Mouse (Mus musculus) limb, embryonic 14.5 days (tissue): Measurements from ENCODE around the gene Ldha. TPM values are rescaled to one million over a fixed set of nuclear protein-coding genes. Genes with fewer than 3 reads are reported as not detected.

Experiments
- ATAC-seq: fragments of 200-750 bp; cut with Nextera tagmentation; 2 replicates; pipeline ENCODE4 v1.8.0; 2017; ENCODE audit warnings: low read depth, moderate number of reproducible peaks, moderate TSS enrichment; ENCODE audit not compliant: low FRiP score
- DNase-seq: peaks from one replicate; pipeline ENCODE4 v3.0.0-alpha.2; 2015; ENCODE audit warnings: low spot score
- H3K27ac ChIP-seq: fragments of 300-500 bp; sonication (generic); replicated peaks from 2 replicates; pipeline ENCODE4 v1.5.1; 2014; ENCODE audit warnings: low read depth, mild to moderate bottlenecking, low read length, moderate library complexity, mixed read lengths
- H3K27me3 ChIP-seq: fragments of 300-500 bp; sonication (generic); 2 replicates; pipeline ENCODE4 v1.6.1; 2014; ENCODE audit warnings: low read length, mixed read lengths; ENCODE audit not compliant: control insufficient read depth, insufficient read depth
- H3K36me3 ChIP-seq: fragments of 300-500 bp; sonication (generic); 2 replicates; pipeline ENCODE4 v1.6.1; 2014; ENCODE audit warnings: mild to moderate bottlenecking, low read length, moderate library complexity, mixed read lengths; ENCODE audit not compliant: control insufficient read depth, insufficient read depth
- H3K4me1 ChIP-seq: fragments of 300-500 bp; sonication (generic); 2 replicates; pipeline ENCODE4 v1.6.1; 2014; ENCODE audit warnings: antibody characterized with exemption, low read length, mixed read lengths; ENCODE audit not compliant: control insufficient read depth, insufficient read depth
- H3K4me2 ChIP-seq: fragments of 300-500 bp; sonication (generic); replicated peaks from 2 replicates; pipeline ENCODE4 v1.6.1; 2014; ENCODE audit warnings: low read depth, mild to moderate bottlenecking, low read length, moderate library complexity; ENCODE audit not compliant: severe bottlenecking
- H3K4me3 ChIP-seq: fragments of 300-500 bp; sonication (generic); replicated peaks from 2 replicates; pipeline ENCODE4 v1.5.1; 2014; ENCODE audit warnings: low read length
- H3K9ac ChIP-seq: fragments of 300-500 bp; sonication (generic); 2 replicates; pipeline ENCODE4 v1.6.1; 2014; ENCODE audit warnings: mild to moderate bottlenecking, low read depth, low read length, moderate library complexity; ENCODE audit not compliant: severe bottlenecking
- H3K9me3 ChIP-seq: fragments of 300-500 bp; sonication (generic); 2 replicates; pipeline ENCODE4 v1.6.1; 2016; ENCODE audit warnings: low read length; ENCODE audit not compliant: control insufficient read depth
- POLR2A ChIP-seq: fragments of 200-500 bp; IDR thresholded peaks from 2 replicates; pipeline ENCODE4 v1.8.0; 2012; ENCODE audit warnings: inconsistent platforms, mild to moderate bottlenecking, moderate library complexity, borderline replicate concordance; ENCODE audit not compliant: insufficient read depth, insufficient read length; ENCODE audit errors: extremely low read depth
- WGBS: fragments of 180-500 bp; shearing (Covaris S2); extraction: QIAGEN DNeasy Blood & Tissue Kit; methylation state at CpG from one replicate; pipeline ENCODE4 v1.1.7; 2014; 5-methylcytosine and 5-hydroxymethylcytosine counted together
- polyA plus RNA-seq, 2 experiments: library from polyadenylated mRNA; depleted of rRNA in 1 of 2; stranded (reverse) in 1 of 2; unstranded in 1 of 2; fragments of >200 nt; fragmentation: Nextera tagmentation in 1 of 2; extraction: Ambion mirVana in 1 of 2; gene quantifications; 2 replicates each; pipeline versions ENCODE4 v1.2.1 to v1.2.3; 2012 to 2014

The Ldha gene
- polyA plus RNA-seq, 2 experiments, result 692 to 1,594 TPM

DNA sequence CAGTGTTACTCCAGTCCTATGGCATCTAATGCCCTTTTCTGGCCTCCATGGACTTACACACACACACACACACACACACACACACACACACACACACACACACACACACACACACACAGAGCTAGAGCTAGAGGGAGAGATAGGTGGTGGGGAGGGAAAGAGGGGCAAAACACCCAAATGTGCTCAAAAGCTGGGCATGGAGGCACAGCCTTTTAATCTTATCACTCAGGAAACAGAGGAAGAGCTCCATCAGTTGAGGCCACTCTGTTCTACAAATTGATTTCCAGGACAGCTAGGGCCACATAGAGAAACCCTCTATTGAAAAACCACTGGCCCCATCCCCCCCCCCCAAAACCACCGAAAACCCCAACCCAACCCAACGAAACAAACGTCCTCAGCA is 42.0 kb downstream of the Ldha start:
- Histone ChIP-seq H3K27ac (no peak overlapping the region), H3K27me3 (no peaks in the 10 kb centered on the region), H3K36me3 (peaks cover 36% of the 10 kb centered on the region), H3K9ac (no peak overlapping the region), H3K4me3 (no peak overlapping the region), H3K9me3 (no peaks in the 10 kb centered on the region), H3K4me2 (no peak overlapping the region), H3K4me1 (no peaks in the 10 kb centered on the region)
- no peak for TF ChIP-seq POLR2A
- WGBS, result 90% methylated on average over 3 of the region's 3 CpGs
- no peak for DNase-seq
- no peak for ATAC-seq

DNA sequence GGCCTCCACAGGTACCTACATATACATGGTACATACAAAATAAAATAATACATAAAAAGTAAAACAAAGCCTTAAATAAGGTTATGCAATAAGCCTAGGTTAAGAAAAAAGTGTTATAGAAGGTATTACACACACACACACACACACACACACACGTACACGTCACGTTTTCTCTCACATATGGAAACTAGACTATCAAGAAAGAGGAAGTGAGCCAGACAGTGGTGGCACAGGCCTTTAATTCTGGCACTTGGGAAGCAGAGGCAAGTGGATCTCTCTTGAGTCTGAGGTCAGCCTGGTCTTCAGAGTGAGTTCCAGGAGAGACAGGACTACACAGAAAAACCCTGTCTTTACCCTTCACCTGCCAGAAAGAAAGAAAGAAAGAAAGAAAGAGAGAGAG is 54.2 kb downstream of the Ldha start:
- H3K4me3 ChIP-seq, result no peak overlapping the region
- no peaks in the 10 kb centered on the region for H3K9me3 ChIP-seq
- H3K36me3 ChIP-seq, result peaks cover 93% of the 10 kb centered on the region
- no peak overlapping the region for H3K9ac ChIP-seq
- H3K4me2 ChIP-seq, result no peak overlapping the region
- WGBS, result 90% methylated on average over 3 of the region's 3 CpGs
- H3K4me1 ChIP-seq, result no peaks in the 10 kb centered on the region
- no peak for TF ChIP-seq POLR2A
- DNase-seq, result no peak
- H3K27ac ChIP-seq, result no peak overlapping the region
- H3K27me3 ChIP-seq, result no peaks in the 10 kb centered on the region
- no peak for ATAC-seq

DNA sequence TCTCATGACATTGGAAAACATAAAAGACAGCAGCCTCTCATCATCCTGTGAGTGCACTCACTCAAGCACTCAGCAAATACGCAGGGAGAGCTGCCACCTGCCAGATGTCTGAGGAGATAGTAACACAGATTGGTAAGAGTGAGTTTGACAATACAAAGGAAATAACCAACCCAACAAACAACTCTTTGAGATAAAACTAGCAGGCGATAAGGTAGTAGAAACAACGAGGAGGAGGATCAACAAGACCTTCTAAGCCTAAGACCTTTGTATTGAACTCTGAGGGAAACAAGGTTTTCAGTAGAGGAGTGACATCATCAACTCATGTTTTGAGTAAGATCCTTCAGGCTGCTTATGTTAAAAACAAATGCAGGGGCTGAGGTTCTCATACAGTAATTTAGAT is 58.1 kb downstream of the Ldha start:
- Histone ChIP-seq H3K9me3 (no peaks in the 10 kb centered on the region), H3K9ac (no peak overlapping the region), H3K4me3 (no peak overlapping the region), H3K36me3 (peaks cover 89% of the 10 kb centered on the region), H3K27me3 (no peaks in the 10 kb centered on the region), H3K4me1 (no peaks in the 10 kb centered on the region), H3K4me2 (no peak overlapping the region), H3K27ac (no peak overlapping the region)
- no peak for TF ChIP-seq POLR2A
- ATAC-seq (no peak), DNase-seq (no peak)
- 92% methylated on average over 3 of the region's 3 CpGs for WGBS

Other genes with a start within 250 kb of the Ldha start
- 12.2 and 12.8 TPM in 2 replicates for gene Sergef, start 201.7 kb upstream of the Ldha start, polyA plus RNA-seq (2012; rRNA removed)
- gene Sergef, start 201.7 kb upstream of the Ldha start, polyA plus RNA-seq (2014; fragmentation: Nextera tagmentation; extraction: Ambion mirVana), result 12.8 and 13.1 TPM in 2 replicates
- 0.29 TPM in 2 replicates for gene Tph1, start 168.9 kb upstream of the Ldha start, polyA plus RNA-seq (2012; rRNA removed)
- 1.1 and 1.6 TPM in 2 replicates for gene Tph1, start 168.9 kb upstream of the Ldha start, polyA plus RNA-seq (2014; fragmentation: Nextera tagmentation; extraction: Ambion mirVana)
- gene Saal1, start 130.8 kb upstream of the Ldha start, polyA plus RNA-seq (2012; rRNA removed), result 20.8 and 21.4 TPM in 2 replicates
- 30.6 and 33.4 TPM in 2 replicates for gene Saal1, start 130.8 kb upstream of the Ldha start, polyA plus RNA-seq (2014; fragmentation: Nextera tagmentation; extraction: Ambion mirVana)
- gene Saa3, start 125.8 kb upstream of the Ldha start, polyA plus RNA-seq (2012; rRNA removed), result 0.21 and 0.22 TPM in 2 replicates
- gene Saa3, start 125.8 kb upstream of the Ldha start, polyA plus RNA-seq (2014; fragmentation: Nextera tagmentation; extraction: Ambion mirVana), result 0.19 and 0.33 TPM in 2 replicates
- 0.06 TPM in 1 of 2 replicates, not detected in the other for gene Saa4, start 108.9 kb upstream of the Ldha start, polyA plus RNA-seq (2012; rRNA removed)
- gene Saa4, start 108.9 kb upstream of the Ldha start, polyA plus RNA-seq (2014; fragmentation: Nextera tagmentation; extraction: Ambion mirVana), result not detected in 2 replicates
- 0.24 and 0.68 TPM in 2 replicates for gene Saa1, start 98.5 kb upstream of the Ldha start, polyA plus RNA-seq (2012; rRNA removed)
- 0.44 and 1.5 TPM in 2 replicates for gene Saa1, start 98.5 kb upstream of the Ldha start, polyA plus RNA-seq (2014; fragmentation: Nextera tagmentation; extraction: Ambion mirVana)
- gene Saa2, start 89.7 kb upstream of the Ldha start, polyA plus RNA-seq (2012; rRNA removed), result 0.27 and 0.47 TPM in 2 replicates
- 1.1 TPM in 2 replicates for gene Saa2, start 89.7 kb upstream of the Ldha start, polyA plus RNA-seq (2014; fragmentation: Nextera tagmentation; extraction: Ambion mirVana)
- 34.2 and 36.5 TPM in 2 replicates for gene Hps5, start 45.4 kb upstream of the Ldha start, polyA plus RNA-seq (2012; rRNA removed)
- gene Hps5, start 45.4 kb upstream of the Ldha start, polyA plus RNA-seq (2014; fragmentation: Nextera tagmentation; extraction: Ambion mirVana), result 20.6 and 23.6 TPM in 2 replicates
- gene Gtf2h1, start 45.4 kb upstream of the Ldha start, polyA plus RNA-seq (2012; rRNA removed), result 24.3 and 34.2 TPM in 2 replicates
- 53.1 and 53.5 TPM in 2 replicates for gene Gtf2h1, start 45.4 kb upstream of the Ldha start, polyA plus RNA-seq (2014; fragmentation: Nextera tagmentation; extraction: Ambion mirVana)
- gene Ldhc, start 19.7 kb downstream of the Ldha start, polyA plus RNA-seq (2012; rRNA removed), result 0.06 TPM in 1 of 2 replicates, not detected in the other
- not detected in 2 replicates for gene Ldhc, start 19.7 kb downstream of the Ldha start, polyA plus RNA-seq (2014; fragmentation: Nextera tagmentation; extraction: Ambion mirVana)
- gene Tsg101, start 78.5 kb downstream of the Ldha start, polyA plus RNA-seq (2012; rRNA removed), result 86.2 and 119 TPM in 2 replicates
- 189 and 197 TPM in 2 replicates for gene Tsg101, start 78.5 kb downstream of the Ldha start, polyA plus RNA-seq (2014; fragmentation: Nextera tagmentation; extraction: Ambion mirVana)
- gene Uevld, start 117.1 kb downstream of the Ldha start, polyA plus RNA-seq (2012; rRNA removed), result 9.4 and 10.2 TPM in 2 replicates
- gene Uevld, start 117.1 kb downstream of the Ldha start, polyA plus RNA-seq (2014; fragmentation: Nextera tagmentation; extraction: Ambion mirVana), result 10.0 and 12.5 TPM in 2 replicates
- gene Gm9999, start 142.1 kb downstream of the Ldha start, polyA plus RNA-seq (2012; rRNA removed), result not detected in 2 replicates
- gene Gm9999, start 142.1 kb downstream of the Ldha start, polyA plus RNA-seq (2014; fragmentation: Nextera tagmentation; extraction: Ambion mirVana), result not detected in 2 replicates
- gene Spty2d1, start 166.9 kb downstream of the Ldha start, polyA plus RNA-seq (2012; rRNA removed), result 12.5 and 12.8 TPM in 2 replicates
- gene Spty2d1, start 166.9 kb downstream of the Ldha start, polyA plus RNA-seq (2014; fragmentation: Nextera tagmentation; extraction: Ambion mirVana), result 19.6 and 20.6 TPM in 2 replicates
- 20.6 and 30.0 TPM in 2 replicates for gene Tmem86a, start 209.1 kb downstream of the Ldha start, polyA plus RNA-seq (2012; rRNA removed)
- 21.0 and 24.1 TPM in 2 replicates for gene Tmem86a, start 209.1 kb downstream of the Ldha start, polyA plus RNA-seq (2014; fragmentation: Nextera tagmentation; extraction: Ambion mirVana)